Mouse (Mus musculus): ENCODE results near the gene Efna2. TPM values are rescaled to one million over a fixed set of nuclear protein-coding genes. Genes with fewer than 3 reads are reported as not detected.

Efna2 gene
- polyA plus RNA-seq, 1 experiment from 2014 or later: 14.5 TPM

DNA sequence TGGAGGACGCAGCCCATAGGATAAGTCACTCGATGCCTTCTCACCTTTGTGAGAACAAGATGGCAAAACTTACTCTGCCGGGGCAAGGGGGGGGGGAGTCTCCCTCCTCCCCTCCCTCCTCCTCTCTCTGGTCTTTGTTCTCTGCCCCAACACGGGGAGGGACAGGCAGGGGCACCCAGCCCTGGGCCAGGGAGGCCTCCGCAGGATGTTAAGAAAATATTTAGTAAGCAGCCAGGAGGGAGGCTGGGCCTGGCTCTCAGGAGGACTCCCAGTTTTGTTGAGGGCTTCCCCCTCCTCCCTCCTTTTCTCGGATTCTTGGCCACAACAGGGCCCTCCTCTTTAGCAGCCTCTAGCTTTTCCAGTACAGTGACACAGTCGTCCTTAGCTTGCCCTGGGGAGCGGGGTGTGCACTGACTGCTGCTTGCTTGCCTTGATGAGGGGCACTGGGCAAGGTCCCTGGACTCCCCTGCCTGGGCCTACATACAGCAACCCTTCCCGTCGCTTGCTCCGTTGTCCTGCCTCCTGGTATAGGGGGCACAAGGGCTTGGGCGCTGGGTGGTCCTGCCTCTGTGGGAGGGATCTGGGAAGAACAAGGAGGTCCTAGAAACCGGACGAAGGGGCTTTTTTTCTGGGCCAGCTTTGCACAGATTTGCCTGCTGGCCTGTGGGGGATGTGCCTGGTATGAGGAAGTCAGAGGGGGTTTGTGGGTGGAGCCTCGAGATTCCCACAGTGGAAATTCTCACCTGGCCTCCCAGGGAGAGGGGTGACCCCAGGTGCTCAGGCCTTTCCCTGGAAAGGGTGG, 27.0 kb upstream of the Efna2 start:
- H3K4me1 ChIP-seq (ENCODE audit: control insufficient read depth, insufficient read depth, low read length): peaks cover 17% of the 10 kb centered on the region
- DNase-seq (ENCODE audit: low spot score) (no peak), ATAC-seq (no peak)
- H3K9me3 ChIP-seq (replicated peaks; ENCODE audit: control insufficient read depth, low read length): no peaks in the 10 kb centered on the region
- H3K4me3 ChIP-seq (ENCODE audit: low read depth, low read length): peak overlapping the region; percentile 100
- no peaks in the 10 kb centered on the region for H3K27me3 ChIP-seq (replicated peaks; ENCODE audit: control insufficient read depth, insufficient read depth, low read length)
- peak overlapping the region; percentile 95 for H3K4me2 ChIP-seq (ENCODE audit: low read length)
- peak overlapping the region; percentile 100 for H3K27ac ChIP-seq (ENCODE audit: low read depth, low read length)
- peak overlapping the region; percentile 100 for H3K9ac ChIP-seq (ENCODE audit: low read length)
- 2% methylated on average over 15 of the region's 15 CpGs for WGBS
- peaks cover 67% of the 10 kb centered on the region for H3K36me3 ChIP-seq (ENCODE audit: control insufficient read depth, insufficient read depth, low read length)

DNA sequence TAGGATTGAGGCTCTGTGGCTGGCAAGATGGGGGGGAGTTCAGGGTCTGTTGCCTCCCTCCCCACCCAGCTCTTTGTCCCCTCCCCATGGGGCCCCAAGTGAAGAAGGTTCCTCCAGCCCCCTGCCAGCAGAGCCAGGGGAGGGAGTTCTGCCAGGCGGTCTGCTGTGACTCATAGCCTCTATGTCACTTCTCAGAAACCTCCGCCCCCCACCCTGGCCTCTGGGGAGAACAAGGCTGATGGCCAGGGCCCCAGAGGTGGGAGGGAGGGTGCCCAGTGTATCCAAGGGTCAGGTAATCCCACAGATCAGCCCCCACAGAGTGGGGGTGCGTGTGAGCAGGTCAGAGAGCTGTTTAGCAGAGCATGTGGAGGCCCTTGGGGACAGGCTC, 26.4 kb upstream of the Efna2 start:
- peak overlapping the region; percentile 100 for H3K4me3 ChIP-seq (ENCODE audit: low read depth, low read length)
- DNase-seq (ENCODE audit: low spot score) (no peak), ATAC-seq (no peak)
- peaks cover 17% of the 10 kb centered on the region for H3K4me1 ChIP-seq (ENCODE audit: control insufficient read depth, insufficient read depth, low read length)
- H3K27me3 ChIP-seq (replicated peaks; ENCODE audit: control insufficient read depth, insufficient read depth, low read length): no peaks in the 10 kb centered on the region
- H3K9ac ChIP-seq (ENCODE audit: low read length): peak overlapping the region; percentile 100
- H3K4me2 ChIP-seq (ENCODE audit: low read length): peak overlapping the region; percentile 95
- WGBS: 46% methylated on average over 3 of the region's 3 CpGs
- peak overlapping the region; percentile 100; the same call in 1 of the 2 replicates for H3K27ac ChIP-seq (ENCODE audit: low read depth, low read length)
- no peaks in the 10 kb centered on the region for H3K9me3 ChIP-seq (replicated peaks; ENCODE audit: control insufficient read depth, low read length)
- peaks cover 72% of the 10 kb centered on the region for H3K36me3 ChIP-seq (ENCODE audit: control insufficient read depth, insufficient read depth, low read length)

DNA sequence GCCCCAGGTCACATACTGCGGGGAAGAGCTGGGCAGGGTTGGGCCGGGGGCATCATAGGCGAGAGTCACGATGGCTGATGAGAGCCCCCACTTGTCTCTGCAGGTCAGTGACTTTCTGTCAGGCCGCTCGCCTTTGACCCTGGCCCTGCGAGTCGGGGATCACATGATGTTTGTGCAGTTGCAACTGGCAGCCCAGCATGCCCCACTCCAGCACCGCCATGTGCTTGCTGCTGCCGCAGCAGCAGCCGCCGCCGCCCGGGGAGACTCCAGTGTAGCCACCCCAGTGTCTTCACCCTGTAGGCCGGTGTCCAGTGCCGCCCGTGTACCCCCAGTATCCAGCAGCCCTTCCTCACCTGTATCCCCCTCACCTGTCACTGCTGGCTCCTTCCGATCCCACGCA, 25.6 kb upstream of the Efna2 start:
- DNase-seq (ENCODE audit: low spot score) (no peak), ATAC-seq (no peak)
- Histone ChIP-seq H3K4me1 (ENCODE audit: control insufficient read depth, insufficient read depth, low read length) (peaks cover 21% of the 10 kb centered on the region), H3K27ac (ENCODE audit: low read depth, low read length) (peak overlapping the region; percentile 44), H3K4me3 (ENCODE audit: low read depth, low read length) (0 out of 2 replicates have a peak overlapping the region, but pooled peaks have one; percentile 100), H3K9me3 (replicated peaks; ENCODE audit: control insufficient read depth, low read length) (no peaks in the 10 kb centered on the region), H3K27me3 (replicated peaks; ENCODE audit: control insufficient read depth, insufficient read depth, low read length) (no peaks in the 10 kb centered on the region), H3K9ac (ENCODE audit: low read length) (peak overlapping the region; percentile 100), H3K4me2 (ENCODE audit: low read length) (peak overlapping the region; percentile 95), H3K36me3 (ENCODE audit: control insufficient read depth, insufficient read depth, low read length) (peaks cover 80% of the 10 kb centered on the region)
- WGBS: 86% methylated on average over 19 of the region's 19 CpGs

DNA sequence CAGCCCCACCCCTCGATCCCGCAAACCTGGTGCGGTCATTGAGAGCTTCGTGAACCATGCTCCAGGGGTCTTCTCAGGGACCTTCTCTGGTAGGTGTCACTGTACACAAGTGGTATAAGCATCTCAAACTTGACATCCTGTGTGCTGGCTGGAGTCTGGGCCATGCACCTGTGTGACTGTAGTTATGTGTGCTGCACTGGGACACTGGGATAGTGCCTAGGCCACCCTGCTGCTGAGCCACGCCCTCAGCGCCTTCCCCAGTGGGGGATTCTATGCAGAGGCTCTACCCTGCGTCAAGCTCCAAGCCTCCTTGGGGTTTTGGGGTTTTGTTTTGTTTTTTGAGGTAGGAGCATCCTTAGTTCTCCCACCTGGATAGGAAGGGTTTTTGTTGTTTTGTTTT, 24.9 kb upstream of the Efna2 start:
- Histone ChIP-seq H3K9ac (ENCODE audit: low read length) (no peak overlapping the region), H3K4me1 (ENCODE audit: control insufficient read depth, insufficient read depth, low read length) (peaks cover 23% of the 10 kb centered on the region), H3K4me3 (ENCODE audit: low read depth, low read length) (no peak overlapping the region), H3K36me3 (ENCODE audit: control insufficient read depth, insufficient read depth, low read length) (peaks cover 81% of the 10 kb centered on the region), H3K9me3 (replicated peaks; ENCODE audit: control insufficient read depth, low read length) (no peaks in the 10 kb centered on the region), H3K4me2 (ENCODE audit: low read length) (0 out of 2 replicates have a peak overlapping the region, but pooled peaks have one; percentile 9), H3K27ac (ENCODE audit: low read depth, low read length) (no peak overlapping the region), H3K27me3 (replicated peaks; ENCODE audit: control insufficient read depth, insufficient read depth, low read length) (no peaks in the 10 kb centered on the region)
- DNase-seq (ENCODE audit: low spot score) (no peak), ATAC-seq (no peak)
- WGBS: 79% methylated on average over 7 of the region's 7 CpGs

DNA sequence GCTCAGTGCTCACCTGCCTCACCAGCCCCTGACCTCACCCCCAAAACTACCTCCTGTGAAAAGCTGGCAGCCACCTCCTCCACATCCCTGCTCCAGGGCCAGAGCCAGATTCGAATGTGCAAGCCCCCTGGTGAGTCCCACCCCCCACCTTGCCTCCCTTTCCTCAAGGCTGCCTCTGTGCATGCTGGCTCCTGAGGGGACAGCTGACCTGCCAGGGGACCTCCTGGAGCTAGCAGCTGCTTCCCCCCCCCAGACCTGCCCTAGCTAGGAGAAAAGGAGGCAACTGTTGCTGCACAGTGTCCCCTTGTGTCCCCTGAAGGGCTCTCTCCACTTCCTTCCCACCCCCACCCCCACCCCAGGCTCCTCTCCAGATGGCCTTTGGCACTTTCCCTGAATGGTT, 24.0 kb upstream of the Efna2 start:
- Histone ChIP-seq H3K4me2 (ENCODE audit: low read length) (0 out of 2 replicates have a peak overlapping the region, but pooled peaks have one; percentile 9), H3K36me3 (ENCODE audit: control insufficient read depth, insufficient read depth, low read length) (peaks cover 77% of the 10 kb centered on the region)

DNA sequence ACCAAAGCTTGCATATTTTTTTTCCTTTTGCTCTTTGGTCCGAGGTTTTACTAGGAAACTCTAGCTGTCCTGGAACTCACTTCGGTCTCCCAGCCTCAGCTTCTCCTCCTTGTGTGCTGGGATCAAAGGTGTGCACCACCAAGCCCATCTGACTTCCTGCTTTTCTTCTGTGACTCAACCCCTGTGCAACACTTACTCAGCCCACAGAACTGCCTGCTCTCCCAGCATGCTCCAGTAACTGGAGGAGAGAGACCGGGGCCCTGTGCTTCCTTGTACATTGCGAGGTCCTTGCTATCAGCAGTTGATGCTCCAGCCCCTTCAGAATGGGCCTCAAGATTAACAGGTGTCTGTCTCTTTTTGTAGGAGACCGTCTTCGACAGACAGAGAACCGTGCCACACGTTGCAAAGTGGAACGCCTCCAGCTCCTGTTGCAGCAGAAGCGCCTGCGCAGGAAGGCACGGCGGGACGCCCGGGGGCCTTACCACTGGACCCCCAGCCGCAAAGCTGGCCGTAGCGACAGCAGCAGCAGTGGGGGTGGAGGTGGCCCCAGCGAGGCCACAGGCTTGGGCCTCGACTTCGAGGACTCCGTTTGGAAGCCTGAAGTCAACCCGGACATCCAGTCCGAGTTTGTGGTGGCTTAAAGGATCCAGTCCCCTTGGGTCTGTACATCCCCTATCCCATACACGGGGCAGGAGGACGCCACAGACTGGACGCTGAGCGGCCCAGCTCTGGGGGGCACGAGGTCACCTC, 23.1 kb upstream of the Efna2 start:
- no peak overlapping the region for H3K4me3 ChIP-seq (ENCODE audit: low read depth, low read length)
- peaks cover 31% of the 10 kb centered on the region for H3K4me1 ChIP-seq (ENCODE audit: control insufficient read depth, insufficient read depth, low read length)
- H3K36me3 ChIP-seq (ENCODE audit: control insufficient read depth, insufficient read depth, low read length): peaks cover 74% of the 10 kb centered on the region
- no peak overlapping the region for H3K4me2 ChIP-seq (ENCODE audit: low read length)
- DNase-seq (ENCODE audit: low spot score) (no peak), ATAC-seq (no peak)
- peak overlapping the region; percentile 87 for H3K27ac ChIP-seq (ENCODE audit: low read depth, low read length)
- WGBS: 83% methylated on average over 29 of the region's 29 CpGs
- peak overlapping the region; percentile 41; the same call in 1 of the 2 replicates for H3K9ac ChIP-seq (ENCODE audit: low read length)
- no peaks in the 10 kb centered on the region for H3K9me3 ChIP-seq (replicated peaks; ENCODE audit: control insufficient read depth, low read length)
- no peaks in the 10 kb centered on the region for H3K27me3 ChIP-seq (replicated peaks; ENCODE audit: control insufficient read depth, insufficient read depth, low read length)

More for the DNA sequence above, 24.0 kb upstream of the Efna2 start:
- Histone ChIP-seq H3K27ac (ENCODE audit: low read depth, low read length) (peak overlapping the region; percentile 33; the same call in 1 of the 2 replicates), H3K9ac (ENCODE audit: low read length) (no peak overlapping the region; the same call in 1 of the 2 replicates), H3K9me3 (replicated peaks; ENCODE audit: control insufficient read depth, low read length) (no peaks in the 10 kb centered on the region), H3K4me1 (ENCODE audit: control insufficient read depth, insufficient read depth, low read length) (peaks cover 24% of the 10 kb centered on the region), H3K4me3 (ENCODE audit: low read depth, low read length) (no peak overlapping the region), H3K27me3 (replicated peaks; ENCODE audit: control insufficient read depth, insufficient read depth, low read length) (no peaks in the 10 kb centered on the region)
- 53% methylated on average over 1 of the region's 1 CpGs for WGBS
- DNase-seq (ENCODE audit: low spot score) (no peak), ATAC-seq (no peak)

DNA sequence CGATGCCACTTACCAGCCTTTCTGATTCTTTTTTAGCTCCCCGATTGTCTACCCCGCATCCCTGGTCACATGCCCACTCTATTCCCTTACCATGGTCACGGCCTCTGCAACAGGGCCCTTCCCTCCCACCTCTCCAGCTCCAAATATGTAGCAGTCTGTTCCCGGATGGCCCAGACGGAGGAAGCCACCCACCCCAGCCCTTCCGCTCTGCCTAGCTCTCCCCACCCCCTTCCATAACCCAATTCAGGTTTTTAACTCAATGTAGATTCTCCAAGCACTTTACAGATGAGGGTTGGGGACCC, 22.6 kb upstream of the Efna2 start:
- H3K4me2 ChIP-seq (ENCODE audit: low read length): no peak overlapping the region
- H3K9ac ChIP-seq (ENCODE audit: low read length): peak overlapping the region; percentile 41; the same call in 1 of the 2 replicates
- H3K9me3 ChIP-seq (replicated peaks; ENCODE audit: control insufficient read depth, low read length): no peaks in the 10 kb centered on the region
- H3K27me3 ChIP-seq (replicated peaks; ENCODE audit: control insufficient read depth, insufficient read depth, low read length): no peaks in the 10 kb centered on the region
- no peak for DNase-seq (ENCODE audit: low spot score)
- peak overlapping the region; percentile 87 for H3K27ac ChIP-seq (ENCODE audit: low read depth, low read length)
- H3K4me3 ChIP-seq (ENCODE audit: low read depth, low read length): no peak overlapping the region
- 59% methylated on average over 7 of the region's 7 CpGs for WGBS
- H3K4me1 ChIP-seq (ENCODE audit: control insufficient read depth, insufficient read depth, low read length): peaks cover 31% of the 10 kb centered on the region
- peaks cover 69% of the 10 kb centered on the region for H3K36me3 ChIP-seq (ENCODE audit: control insufficient read depth, insufficient read depth, low read length)
- no peak for ATAC-seq

DNA sequence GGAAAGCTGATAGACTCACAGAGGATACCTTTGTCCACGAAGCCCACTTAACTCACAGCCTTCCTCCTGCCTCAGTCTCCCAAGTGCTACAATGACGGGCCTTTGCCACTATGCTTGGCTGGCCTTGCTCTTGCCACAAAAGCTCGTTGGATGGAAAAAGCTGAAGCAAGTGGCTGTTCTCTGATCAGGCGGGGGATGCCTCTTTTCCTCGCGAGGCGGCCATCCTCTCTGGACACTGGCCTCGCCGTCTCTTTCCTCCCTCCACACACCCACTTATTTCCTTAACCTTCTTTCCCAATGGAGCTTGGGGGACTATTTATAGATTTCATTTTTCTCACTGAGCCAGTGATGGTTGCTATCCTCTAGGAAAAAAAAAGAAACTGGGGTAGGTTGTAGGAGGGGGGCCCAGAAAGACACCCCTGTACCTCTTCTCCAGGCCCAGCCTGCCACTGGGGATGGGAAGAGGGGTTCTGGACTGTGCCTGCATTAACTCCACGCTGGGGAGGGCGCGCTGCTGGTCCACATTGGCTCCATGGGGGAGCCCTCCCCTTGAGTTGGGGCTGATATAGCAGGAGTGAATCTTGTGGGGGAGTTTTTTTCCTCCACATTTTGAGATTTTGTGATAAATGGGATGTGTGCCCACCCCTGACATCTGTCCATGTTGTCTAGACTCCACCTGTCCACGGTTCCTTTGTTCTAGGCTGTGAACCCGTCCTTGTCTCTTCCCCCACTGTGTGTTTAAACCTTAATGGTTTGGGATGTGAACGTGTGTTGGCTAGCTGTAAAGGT, 21.9 kb upstream of the Efna2 start:
- Histone ChIP-seq H3K4me2 (ENCODE audit: low read length) (no peak overlapping the region), H3K9ac (ENCODE audit: low read length) (peak overlapping the region; percentile 41; the same call in 1 of the 2 replicates), H3K9me3 (replicated peaks; ENCODE audit: control insufficient read depth, low read length) (no peaks in the 10 kb centered on the region), H3K4me3 (ENCODE audit: low read depth, low read length) (no peak overlapping the region), H3K27me3 (replicated peaks; ENCODE audit: control insufficient read depth, insufficient read depth, low read length) (no peaks in the 10 kb centered on the region), H3K27ac (ENCODE audit: low read depth, low read length) (peak overlapping the region; percentile 87), H3K36me3 (ENCODE audit: control insufficient read depth, insufficient read depth, low read length) (peaks cover 63% of the 10 kb centered on the region), H3K4me1 (ENCODE audit: control insufficient read depth, insufficient read depth, low read length) (peaks cover 31% of the 10 kb centered on the region)
- 55% methylated on average over 15 of the region's 15 CpGs for WGBS
- DNase-seq (ENCODE audit: low spot score): no peak
- ATAC-seq: no peak

Data from forebrain, embryonic 14.5 days (tissue).